Mouse (Mus musculus) Patski (cell line): ENCODE measurements around the gene Ankrd55. TPM values are rescaled to one million over a fixed set of nuclear protein-coding genes. Genes with fewer than 3 reads are reported as not detected.

ENCODE experiments used
- ATAC-seq: fragments of 100-300 bp; one replicate; pipeline ENCODE4 v1.8.0; 2021
- CTCF ChIA-PET: fragments of 350-600 bp; sonication (Branson Sonifier 250); formaldehyde crosslinking; loops from one replicate; lab custom pipeline; 2022; ENCODE audit warnings: inconsistent platforms; lab: Charles Lee
- POLR2A ChIA-PET: fragments of 350-600 bp; sonication (Branson Sonifier 250); formaldehyde crosslinking; loops from one replicate; lab custom pipeline; 2022; ENCODE audit warnings: antibody characterized with exemption, inconsistent platforms; lab: Charles Lee
- DNase-seq: peaks from one replicate; pipeline ENCODE4 v3.0.0-alpha.2; 2011; ENCODE audit warnings: low read depth, low spot score
- H3K27me3 ChIP-seq: fragments of 371-371 bp; one replicate; pipeline ENCODE4 v1.5.1; 2021
- CTCF ChIP-seq: fragments of 100-300 bp; IDR thresholded peaks from one replicate; pipeline ENCODE4 v1.5.1; 2021
- in situ Hi-C: fragments of 300-500 bp; cut with MboI; formaldehyde crosslinking; loops from 3 replicates; pipeline ENCODE4 v1.11.1; 2018; ENCODE audit warnings: low pct_unique_long_range_greater_than_20kb, mixed read lengths
- polyA plus RNA-seq: library from polyadenylated mRNA; unstranded; gene quantifications from one replicate; pipeline ENCODE4 v1.2.3, GENCODE M21; 2021

Gene Ankrd55
- polyA plus RNA-seq, 1 experiment from 2014 or later: 1.2 TPM

DNA sequence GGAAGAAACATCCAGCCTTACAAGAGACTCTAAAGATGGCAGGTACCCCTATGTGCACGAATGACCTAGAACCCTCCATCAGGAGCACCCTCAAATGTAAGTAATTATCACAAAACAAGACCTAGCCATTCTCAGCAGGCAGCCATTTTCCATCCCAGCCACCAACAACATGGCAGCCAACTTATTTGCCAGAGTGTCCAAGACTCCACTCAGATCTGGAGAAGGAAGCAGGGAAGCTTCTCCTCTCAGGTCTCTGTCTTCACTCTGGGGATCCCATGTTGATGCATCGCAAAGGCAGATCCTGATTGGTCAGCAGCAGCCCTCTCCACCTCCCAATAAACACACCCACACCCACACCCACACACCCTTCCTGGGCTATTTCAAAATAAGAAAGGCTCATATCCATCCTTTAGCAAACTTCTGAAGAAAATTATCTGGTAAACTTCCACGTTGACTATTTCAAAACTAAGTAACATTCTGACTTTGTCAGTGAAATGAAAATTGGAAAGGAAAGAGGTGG, 119.0 kb downstream of the Ankrd55 start:
- in situ Hi-C loops: no loop called here
- DNase-seq: no peak

DNA sequence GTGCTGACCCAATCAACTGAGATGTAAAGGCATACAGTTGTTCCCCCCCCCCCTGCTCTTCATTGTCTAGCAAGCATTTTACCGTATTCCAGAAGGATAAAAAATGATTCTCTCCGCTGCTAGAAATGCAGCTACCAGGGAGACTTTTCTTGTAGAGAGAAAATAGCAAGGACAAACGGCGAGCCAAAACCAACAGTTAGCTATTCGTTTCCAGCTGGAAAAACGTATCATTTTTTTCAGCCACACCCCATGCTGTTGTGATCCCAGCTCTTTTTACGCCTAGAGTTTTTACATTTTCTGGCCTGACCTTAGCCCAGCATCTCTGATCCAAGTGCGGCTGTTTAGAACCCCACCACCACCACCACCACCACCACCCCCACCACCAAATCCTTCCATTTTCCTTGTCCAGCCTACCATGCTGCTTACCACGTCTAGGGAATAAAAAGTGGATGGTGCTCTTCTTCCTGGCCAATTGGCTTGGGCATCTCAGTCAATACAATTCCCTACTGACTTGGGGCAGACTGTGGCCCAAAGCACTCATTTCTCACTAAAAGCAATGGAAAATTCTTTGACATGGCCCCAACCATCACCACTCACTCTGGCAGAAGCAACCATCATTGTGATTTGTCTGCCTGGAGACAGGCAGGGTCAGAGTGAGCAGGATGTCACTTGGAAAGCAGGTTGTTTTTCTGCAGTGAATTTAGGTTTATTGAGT, 119.7 kb downstream of the Ankrd55 start:
- in situ Hi-C loops: no loop called here
- no peaks in the 10 kb centered on the region for H3K27me3 ChIP-seq
- ATAC-seq: no peak
- POLR2A ChIA-PET: no interaction called here
- no peak for TF ChIP-seq CTCF
- no peak for DNase-seq
- CTCF ChIA-PET: interaction anchor here (0.7 kb wide), 1 partner anchor 9 kb away, joined by 3 read pairs; no protein-coding TSS in a partner anchor

More for the DNA sequence above, 119.0 kb downstream of the Ankrd55 start:
- TF ChIP-seq CTCF: no peak
- POLR2A ChIA-PET: no interaction called here
- CTCF ChIA-PET: interaction anchor here (0.7 kb wide), 1 partner anchor 8 kb away, joined by 3 read pairs; no protein-coding TSS in a partner anchor
- H3K27me3 ChIP-seq: no peaks in the 10 kb centered on the region
- no peak for ATAC-seq

DNA sequence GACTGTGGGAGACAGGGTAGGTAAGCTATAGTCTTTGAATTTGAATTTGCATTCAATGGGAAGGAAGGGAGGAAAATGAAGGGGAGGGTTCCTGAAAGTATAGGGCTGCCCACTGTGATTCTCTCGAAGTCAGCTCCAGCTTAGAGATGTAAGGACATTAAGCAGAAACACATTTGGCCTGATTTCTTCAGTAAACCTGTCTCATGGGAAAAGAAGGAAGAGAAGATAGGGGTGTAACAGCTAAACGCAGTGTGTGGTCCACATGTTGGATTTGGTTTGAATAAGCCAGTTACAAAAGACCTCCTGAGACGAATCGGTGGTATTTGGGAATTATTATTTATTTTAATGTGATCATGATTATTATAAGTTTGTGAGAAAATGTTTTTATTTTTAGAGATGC, 120.5 kb downstream of the Ankrd55 start:
- POLR2A ChIA-PET: no interaction called here
- CTCF ChIA-PET: interaction anchor here (1.8 kb wide), 1 partner anchor 9 kb away, joined by 6 read pairs; no protein-coding TSS in a partner anchor
- in situ Hi-C loops: no loop called here
- H3K27me3 ChIP-seq: no peaks in the 10 kb centered on the region
- no peak for TF ChIP-seq CTCF
- ATAC-seq (no peak), DNase-seq (no peak)

DNA sequence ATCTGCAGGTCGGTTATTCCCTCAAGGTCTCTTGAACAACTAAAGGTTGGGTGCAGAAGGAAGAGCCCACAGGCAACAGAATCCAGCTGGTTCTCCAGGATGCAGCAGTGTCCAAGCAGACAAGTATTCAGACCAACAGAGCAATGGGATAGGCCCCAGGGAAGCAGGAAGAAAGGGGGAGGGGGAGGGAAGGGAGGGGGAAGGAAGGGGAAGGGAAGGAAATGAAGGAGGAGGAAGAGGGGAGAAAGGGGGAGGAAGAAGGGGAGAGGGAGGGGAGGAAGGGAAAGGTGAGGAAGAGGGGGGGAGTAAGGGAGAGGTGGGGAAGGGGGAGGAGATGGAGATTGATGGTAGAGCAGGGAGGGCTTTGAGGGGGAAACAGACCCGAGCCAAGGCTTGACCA, 121.1 kb downstream of the Ankrd55 start:
- ATAC-seq: no peak
- no peak for TF ChIP-seq CTCF
- no peak for DNase-seq
- in situ Hi-C loops: no loop called here
- ChIA-PET POLR2A (no interaction called here), CTCF (interaction anchor here (1.8 kb wide), 1 partner anchor 10 kb away, joined by 6 read pairs; no protein-coding TSS in a partner anchor)
- no peaks in the 10 kb centered on the region for H3K27me3 ChIP-seq

DNA sequence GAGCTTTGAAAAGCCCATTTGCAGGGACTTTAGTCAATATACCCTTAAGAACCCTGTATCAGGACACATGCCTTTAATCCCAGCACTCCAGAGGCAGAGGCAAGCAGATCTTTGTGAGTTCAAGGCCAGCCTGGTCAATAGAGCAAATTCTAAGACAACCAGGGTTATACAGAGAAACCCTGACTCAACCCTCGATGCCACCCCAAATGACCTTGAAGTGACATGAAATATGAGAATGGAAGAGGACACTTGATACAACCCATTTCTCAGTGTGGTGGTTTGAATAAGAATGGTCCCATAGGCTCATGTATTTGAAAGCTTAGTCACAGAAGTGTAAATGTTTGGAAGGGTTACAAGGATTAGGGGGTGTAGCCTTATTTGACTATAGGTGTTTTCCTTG, 121.6 kb downstream of the Ankrd55 start:
- no peaks in the 10 kb centered on the region for H3K27me3 ChIP-seq
- DNase-seq: no peak
- in situ Hi-C loops: no loop called here
- POLR2A ChIA-PET: no interaction called here
- TF ChIP-seq CTCF: no peak
- CTCF ChIA-PET: interaction anchor here (1.8 kb wide), 1 partner anchor 11 kb away, joined by 6 read pairs; no protein-coding TSS in a partner anchor
- ATAC-seq: no peak

DNA sequence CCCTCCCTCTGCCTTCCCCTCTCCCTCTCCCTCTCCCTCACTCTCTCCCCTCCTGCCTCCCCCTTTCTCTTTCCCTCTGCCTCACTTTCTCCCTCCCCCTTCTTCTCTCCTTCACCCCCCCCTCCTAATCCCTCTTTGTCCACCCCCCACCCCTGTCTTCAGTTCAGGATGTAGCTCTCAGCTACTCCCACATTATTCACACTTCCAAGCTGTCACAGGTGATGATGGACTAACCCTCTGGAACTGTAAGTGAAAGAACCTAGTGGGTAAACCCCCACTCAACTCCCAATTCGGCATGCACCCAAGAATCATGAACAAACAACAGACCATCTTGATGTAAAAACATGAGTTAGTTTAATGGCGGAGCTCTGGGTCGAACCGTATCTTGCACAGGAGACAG, 122.2 kb downstream of the Ankrd55 start:
- ChIA-PET POLR2A (no interaction called here), CTCF (no interaction called here)
- DNase-seq: no peak
- in situ Hi-C loops: no loop called here
- ATAC-seq: no peak
- no peak for TF ChIP-seq CTCF
- no peaks in the 10 kb centered on the region for H3K27me3 ChIP-seq

DNA sequence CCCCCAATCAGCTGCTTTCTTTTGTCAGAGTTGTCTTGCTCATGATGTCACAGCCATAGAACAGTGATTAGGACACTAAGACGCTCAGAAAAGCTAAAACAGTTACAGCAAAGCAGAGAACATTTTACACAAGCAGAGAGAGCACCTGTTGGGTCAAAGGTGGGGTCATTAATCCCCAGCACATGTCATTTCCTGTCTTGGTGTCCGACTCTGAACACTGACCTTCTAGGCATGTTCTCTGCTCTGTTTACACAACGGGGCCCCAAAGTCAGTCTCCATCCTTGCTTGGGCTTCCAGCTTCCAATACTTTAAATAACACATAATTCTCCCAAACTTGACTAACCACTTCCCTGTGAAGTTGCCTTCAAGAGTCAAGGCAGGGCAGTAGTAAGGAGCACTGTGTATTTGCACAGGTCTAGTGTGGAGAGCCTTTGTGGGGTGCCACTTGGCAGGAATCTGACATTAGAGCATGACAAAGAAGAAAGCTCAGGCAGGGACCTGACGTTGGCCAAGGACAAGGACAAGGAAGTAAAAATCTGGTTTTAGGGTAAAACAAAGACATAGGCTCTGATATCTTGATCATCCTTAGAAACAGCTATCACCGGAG, 123.1 kb downstream of the Ankrd55 start:
- no peak for DNase-seq
- no peaks in the 10 kb centered on the region for H3K27me3 ChIP-seq
- ATAC-seq: no peak
- no peak for TF ChIP-seq CTCF
- in situ Hi-C loops: no loop called here
- CTCF ChIA-PET: interaction anchor here (1.4 kb wide), 1 partner anchor 23 kb away, joined by 3 read pairs; no protein-coding TSS in a partner anchor
- POLR2A ChIA-PET: no interaction called here

DNA sequence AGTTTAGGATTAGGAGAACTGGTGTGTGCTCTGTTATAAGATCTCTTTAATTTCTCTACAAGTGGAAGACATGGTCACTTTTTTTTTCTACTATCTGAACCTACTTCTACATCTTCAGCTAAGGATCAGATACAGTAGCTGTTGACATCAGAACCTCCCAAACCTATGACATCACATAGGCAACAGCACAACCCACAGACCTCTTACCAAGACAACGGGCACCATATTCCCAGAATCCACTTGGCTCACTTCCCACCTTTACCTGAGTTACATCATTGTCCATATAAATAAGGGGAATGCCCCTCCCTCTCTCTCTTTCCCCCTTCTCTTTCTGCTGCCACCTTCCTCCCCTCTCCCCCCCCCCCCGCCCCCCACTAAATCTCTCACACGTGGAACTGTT, 124.0 kb downstream of the Ankrd55 start:
- in situ Hi-C loops: no loop called here
- no peak for TF ChIP-seq CTCF
- no peak for ATAC-seq
- CTCF ChIA-PET: interaction anchor here (1.4 kb wide), 1 partner anchor 24 kb away, joined by 3 read pairs; no protein-coding TSS in a partner anchor
- DNase-seq: no peak
- POLR2A ChIA-PET: no interaction called here
- H3K27me3 ChIP-seq: no peaks in the 10 kb centered on the region

DNA sequence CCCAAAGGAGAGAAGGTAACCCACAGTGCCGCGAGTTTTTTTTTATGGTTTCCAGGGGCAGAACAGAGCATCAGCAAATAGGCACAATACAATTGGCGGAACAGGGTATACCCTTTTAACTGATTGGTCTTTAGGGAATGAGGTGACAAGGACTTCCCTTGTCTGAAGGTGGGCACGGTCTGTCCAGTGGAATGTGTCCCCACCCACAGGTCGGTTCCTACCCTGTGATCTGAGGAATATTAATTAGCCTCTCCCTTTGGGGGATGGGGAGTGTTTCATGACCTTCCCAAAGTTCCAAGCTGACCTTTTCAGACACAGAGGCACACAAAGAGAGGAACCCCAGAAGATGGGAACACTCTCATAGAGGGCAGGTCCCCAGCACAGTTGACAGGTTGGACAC, 124.6 kb downstream of the Ankrd55 start:
- no peak for TF ChIP-seq CTCF
- DNase-seq: no peak
- POLR2A ChIA-PET: no interaction called here
- CTCF ChIA-PET: interaction anchor here (1.4 kb wide), 1 partner anchor 25 kb away, joined by 3 read pairs; no protein-coding TSS in a partner anchor
- H3K27me3 ChIP-seq: no peaks in the 10 kb centered on the region
- in situ Hi-C loops: no loop called here
- ATAC-seq: no peak

DNA sequence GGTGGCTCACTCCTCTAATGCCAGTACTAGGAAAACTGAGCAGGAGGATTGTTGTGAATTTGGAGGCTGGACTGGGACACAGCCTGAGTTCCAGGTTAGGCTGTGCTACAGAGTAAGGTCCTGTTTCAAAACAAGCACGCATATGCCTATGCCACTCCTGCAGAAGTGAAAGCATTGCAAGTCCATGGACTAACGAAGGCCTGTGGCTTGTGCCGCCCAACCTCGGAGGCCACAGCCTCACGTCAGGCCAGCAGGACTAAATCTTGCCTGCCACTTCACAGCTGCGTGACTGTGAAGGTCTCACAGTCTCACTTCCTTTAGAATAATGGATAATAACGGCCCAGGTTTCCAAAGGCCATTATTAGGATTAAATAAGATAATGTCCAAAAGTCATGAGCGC, 125.4 kb downstream of the Ankrd55 start:
- in situ Hi-C loops: no loop called here
- DNase-seq: no peak
- POLR2A ChIA-PET: no interaction called here
- CTCF ChIA-PET: no interaction called here
- no peak for TF ChIP-seq CTCF
- no peak for ATAC-seq
- no peaks in the 10 kb centered on the region for H3K27me3 ChIP-seq

DNA sequence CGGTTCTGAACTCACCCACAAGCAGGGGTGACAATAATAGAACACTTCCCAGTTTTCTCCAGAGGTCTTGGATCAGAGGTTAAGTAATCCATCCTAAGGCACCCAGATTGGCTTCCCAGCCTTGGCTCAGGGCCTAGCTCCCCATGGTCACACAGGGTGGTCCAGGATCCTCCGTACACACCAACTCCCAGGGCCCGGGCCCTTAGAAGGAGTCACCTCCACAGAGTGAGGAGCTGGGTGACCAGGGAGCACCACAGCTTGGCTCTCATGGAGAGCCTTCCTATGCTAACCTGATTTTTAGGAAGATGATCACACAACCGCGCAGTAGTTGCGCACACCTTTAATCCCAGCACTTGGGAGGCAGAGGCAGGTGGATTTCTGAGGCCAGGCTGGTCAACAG, 127.6 kb downstream of the Ankrd55 start:
- POLR2A ChIA-PET: no interaction called here
- TF ChIP-seq CTCF: no peak
- no peak for DNase-seq
- H3K27me3 ChIP-seq: no peaks in the 10 kb centered on the region
- no peak for ATAC-seq
- CTCF ChIA-PET: interaction anchor here (1.1 kb wide), 1 partner anchor 23 kb away, joined by 4 read pairs; no protein-coding TSS in a partner anchor
- in situ Hi-C loops: no loop called here
